Mouse (Mus musculus): ENCODE results near the gene Phf21a. TPM values are rescaled to one million over a fixed set of nuclear protein-coding genes. Genes with fewer than 3 reads are reported as not detected.

The Phf21a gene
- polyA plus RNA-seq, 1 experiment = 52.2 TPM

DNA sequence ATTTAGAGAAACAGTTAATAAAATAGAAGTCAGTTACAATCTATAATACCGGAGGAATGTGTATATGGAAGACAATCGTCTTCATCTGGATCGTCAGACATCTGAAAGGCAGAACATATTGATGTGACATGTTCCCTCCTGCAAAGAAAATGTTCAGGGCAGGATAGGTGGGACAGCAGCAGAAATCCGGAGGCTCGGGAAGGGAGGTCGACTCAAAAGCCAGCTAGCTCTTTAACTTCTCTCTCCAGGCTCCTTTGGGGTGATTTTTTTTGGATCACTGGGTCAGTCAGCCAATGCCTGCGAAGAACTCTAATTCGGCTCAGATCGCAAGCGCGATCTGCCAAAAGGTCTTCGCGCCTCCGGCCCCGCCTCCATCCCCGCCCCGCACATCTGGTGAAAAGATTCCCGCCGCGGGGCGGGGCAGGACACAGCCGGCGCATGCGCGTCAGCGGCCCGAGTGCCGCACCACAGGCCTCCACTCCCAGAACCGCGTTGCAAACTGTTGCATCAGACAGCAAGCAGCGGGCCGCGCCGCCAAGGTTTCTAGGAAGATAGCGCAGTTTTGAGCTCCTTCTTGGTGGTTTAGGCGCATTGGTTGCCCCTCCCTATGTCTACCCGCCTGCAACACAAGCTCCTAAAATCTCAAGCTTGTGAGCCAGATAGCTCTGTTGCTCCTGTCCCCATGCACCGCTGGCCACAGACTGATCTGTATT lies 37.7 kb upstream of the Phf21a start:
- H3K36me3 ChIP-seq (ENCODE audit: control insufficient read depth, insufficient read depth, low read length, poor library complexity, severe bottlenecking) = no peaks in the 10 kb centered on the region
- 0 out of 2 replicates have a peak, but pooled peaks cover 3% of the 10 kb centered on the region for H3K27me3 ChIP-seq (ENCODE audit: control insufficient read depth, insufficient read depth, low read length, poor library complexity, severe bottlenecking)
- no peaks in the 10 kb centered on the region for H3K9me3 ChIP-seq (replicated peaks; ENCODE audit: control insufficient read depth, insufficient read depth, low read length, poor library complexity, severe bottlenecking)
- 0 out of 2 replicates have a peak overlapping the region, but pooled peaks have one; percentile 29 for H3K27ac ChIP-seq (ENCODE audit: insufficient read depth, low read length)
- H3K4me1 ChIP-seq (ENCODE audit: control insufficient read depth, insufficient read depth, low read length) = no peaks in the 10 kb centered on the region
- peak overlapping the region; percentile 57 for H3K4me3 ChIP-seq (ENCODE audit: low read depth, low read length)
- peak overlapping the region; percentile 30 for H3K9ac ChIP-seq (ENCODE audit: low read depth, poor library complexity, severe bottlenecking)
- TF ChIP-seq CTCF (IDR thresholded peaks at IDR 0.05; ENCODE audit: low read depth, low read length) = no peak
- TF ChIP-seq EP300 (IDR thresholded peaks at IDR 0.05; ENCODE audit: insufficient read depth, low read depth, low read length) = no peak; the same call in 1 of the 2 replicates
- TF ChIP-seq POLR2A (IDR thresholded peaks at IDR 0.05; ENCODE audit: insufficient read depth, low read length) = peak; percentile 54

DNA sequence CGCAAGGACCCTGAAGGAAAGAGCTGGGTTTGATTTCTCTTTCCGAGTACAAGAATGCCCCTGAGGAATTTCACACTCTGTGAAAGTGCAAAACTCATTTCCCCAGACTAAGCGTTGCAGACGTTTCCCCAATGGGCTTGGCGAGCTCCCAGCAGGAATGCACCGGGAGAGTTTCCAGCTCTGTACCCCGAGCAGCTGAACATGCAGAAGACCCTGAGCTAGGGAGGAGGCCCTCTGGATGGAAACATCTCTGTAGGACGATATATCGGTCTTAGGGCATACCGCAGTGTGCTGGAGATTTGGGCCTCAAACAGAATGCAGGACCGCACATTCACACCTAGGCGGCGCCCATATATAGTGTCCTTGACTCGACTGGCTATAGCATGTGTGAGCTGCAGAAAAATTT lies 37.1 kb upstream of the Phf21a start:
- TF ChIP-seq EP300 (IDR thresholded peaks at IDR 0.05; ENCODE audit: insufficient read depth, low read depth, low read length) (no peak), CTCF (IDR thresholded peaks at IDR 0.05; ENCODE audit: low read depth, low read length) (peak; percentile 47)
- H3K4me1 ChIP-seq (ENCODE audit: control insufficient read depth, insufficient read depth, low read length) = no peaks in the 10 kb centered on the region
- no peaks in the 10 kb centered on the region for H3K36me3 ChIP-seq (ENCODE audit: control insufficient read depth, insufficient read depth, low read length, poor library complexity, severe bottlenecking)
- 0 out of 2 replicates have a peak, but pooled peaks cover 3% of the 10 kb centered on the region for H3K27me3 ChIP-seq (ENCODE audit: control insufficient read depth, insufficient read depth, low read length, poor library complexity, severe bottlenecking)
- H3K9ac ChIP-seq (ENCODE audit: low read depth, poor library complexity, severe bottlenecking) = peak overlapping the region; percentile 30
- 0 out of 2 replicates have a peak overlapping the region, but pooled peaks have one; percentile 29 for H3K27ac ChIP-seq (ENCODE audit: insufficient read depth, low read length)
- peak overlapping the region; percentile 57 for H3K4me3 ChIP-seq (ENCODE audit: low read depth, low read length)
- no peaks in the 10 kb centered on the region for H3K9me3 ChIP-seq (replicated peaks; ENCODE audit: control insufficient read depth, insufficient read depth, low read length, poor library complexity, severe bottlenecking)

DNA sequence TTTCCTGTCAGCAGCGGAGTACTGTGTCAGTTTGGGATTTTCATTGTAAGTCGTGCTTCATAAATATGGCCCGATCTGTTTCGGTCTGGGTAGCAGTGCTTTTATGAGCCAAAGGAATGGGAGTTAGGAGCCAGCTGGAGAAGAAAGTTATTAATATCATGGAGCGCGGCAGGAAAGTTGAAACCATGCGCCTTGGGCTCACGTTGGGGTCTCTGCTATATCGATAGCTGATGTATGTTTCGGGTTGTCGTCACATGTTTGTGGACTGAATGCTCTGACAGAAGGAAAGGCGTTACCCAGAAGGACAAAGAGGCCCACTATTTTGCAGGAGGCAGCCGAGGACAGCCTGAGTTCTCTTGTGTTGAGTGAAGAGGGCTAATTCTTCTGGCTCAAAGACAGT lies 36.2 kb upstream of the Phf21a start:
- TF ChIP-seq POLR2A (IDR thresholded peaks at IDR 0.05; ENCODE audit: insufficient read depth, low read length) (no peak), CTCF (IDR thresholded peaks at IDR 0.05; ENCODE audit: low read depth, low read length) (no peak), EP300 (IDR thresholded peaks at IDR 0.05; ENCODE audit: insufficient read depth, low read depth, low read length) (no peak)
- 0 out of 2 replicates have a peak, but pooled peaks cover 5% of the 10 kb centered on the region for H3K27me3 ChIP-seq (ENCODE audit: control insufficient read depth, insufficient read depth, low read length, poor library complexity, severe bottlenecking)

DNA sequence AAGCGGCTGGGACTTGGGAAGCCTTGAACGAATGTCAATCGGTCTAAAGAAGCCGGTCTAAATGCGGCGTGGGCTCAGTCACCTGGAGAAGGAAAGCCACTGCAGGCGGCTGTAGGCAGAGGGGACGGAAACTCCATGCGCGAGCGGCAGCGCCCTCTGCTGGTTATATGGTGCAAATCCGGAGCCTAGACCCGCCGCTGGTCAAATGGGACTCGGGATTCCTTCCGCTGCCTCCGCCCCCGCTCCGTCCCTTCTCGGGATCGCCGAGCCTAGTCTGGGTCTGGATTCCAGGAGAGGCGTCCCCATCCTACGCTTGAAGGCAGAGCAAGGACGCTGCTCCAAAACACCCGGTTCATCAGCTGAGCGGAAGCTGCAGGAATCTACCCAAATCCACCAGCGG lies 34.4 kb upstream of the Phf21a start:
- H3K36me3 ChIP-seq (ENCODE audit: control insufficient read depth, insufficient read depth, low read length, poor library complexity, severe bottlenecking) = no peaks in the 10 kb centered on the region
- no peaks in the 10 kb centered on the region for H3K4me1 ChIP-seq (ENCODE audit: control insufficient read depth, insufficient read depth, low read length)
- no peak overlapping the region for H3K27ac ChIP-seq (ENCODE audit: insufficient read depth, low read length)
- TF ChIP-seq POLR2A (IDR thresholded peaks at IDR 0.05; ENCODE audit: insufficient read depth, low read length) (no peak), CTCF (IDR thresholded peaks at IDR 0.05; ENCODE audit: low read depth, low read length) (peak; percentile 94)
- peak overlapping the region; percentile 19; the same call in 1 of the 2 replicates for H3K9ac ChIP-seq (ENCODE audit: low read depth, poor library complexity, severe bottlenecking)
- H3K9me3 ChIP-seq (replicated peaks; ENCODE audit: control insufficient read depth, insufficient read depth, low read length, poor library complexity, severe bottlenecking) = no peaks in the 10 kb centered on the region
- peak overlapping the region; percentile 56 for H3K4me3 ChIP-seq (ENCODE audit: low read depth, low read length)
- H3K27me3 ChIP-seq (ENCODE audit: control insufficient read depth, insufficient read depth, low read length, poor library complexity, severe bottlenecking) = 0 out of 2 replicates have a peak, but pooled peaks cover 5% of the 10 kb centered on the region

More for the DNA sequence above, 36.2 kb upstream of the Phf21a start:
- H3K27ac ChIP-seq (ENCODE audit: insufficient read depth, low read length) = no peak overlapping the region
- H3K9ac ChIP-seq (ENCODE audit: low read depth, poor library complexity, severe bottlenecking) = no peak overlapping the region
- no peak overlapping the region for H3K4me3 ChIP-seq (ENCODE audit: low read depth, low read length)
- H3K4me1 ChIP-seq (ENCODE audit: control insufficient read depth, insufficient read depth, low read length) = no peaks in the 10 kb centered on the region
- no peaks in the 10 kb centered on the region for H3K36me3 ChIP-seq (ENCODE audit: control insufficient read depth, insufficient read depth, low read length, poor library complexity, severe bottlenecking)
- H3K9me3 ChIP-seq (replicated peaks; ENCODE audit: control insufficient read depth, insufficient read depth, low read length, poor library complexity, severe bottlenecking) = no peaks in the 10 kb centered on the region

DNA sequence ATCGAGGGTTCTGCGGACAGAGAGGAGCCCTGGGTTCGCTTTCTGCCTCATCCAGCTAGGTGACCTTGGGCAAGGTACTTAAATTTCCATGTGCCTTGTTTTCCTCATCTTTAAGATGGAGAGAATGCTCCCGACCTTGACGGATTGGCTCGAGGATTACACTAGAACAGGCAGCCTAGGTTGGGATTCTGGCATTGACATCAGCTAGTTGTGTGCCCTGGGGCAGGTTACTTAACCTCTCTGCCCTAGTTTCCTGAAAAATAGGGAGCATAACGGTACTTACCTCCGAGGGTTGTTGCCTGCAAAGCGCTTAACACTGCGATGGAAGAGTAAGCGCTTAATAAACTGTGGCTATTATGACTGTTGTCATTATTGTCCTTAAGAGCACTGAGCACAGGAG lies 34.0 kb upstream of the Phf21a start:
- Histone ChIP-seq H3K27me3 (ENCODE audit: control insufficient read depth, insufficient read depth, low read length, poor library complexity, severe bottlenecking) (0 out of 2 replicates have a peak, but pooled peaks cover 5% of the 10 kb centered on the region), H3K9ac (ENCODE audit: low read depth, poor library complexity, severe bottlenecking) (peak overlapping the region; percentile 9; the same call in 1 of the 2 replicates), H3K27ac (ENCODE audit: insufficient read depth, low read length) (no peak overlapping the region)

More for the DNA sequence above, 34.0 kb upstream of the Phf21a start:
- Histone ChIP-seq H3K4me1 (ENCODE audit: control insufficient read depth, insufficient read depth, low read length) (no peaks in the 10 kb centered on the region), H3K9me3 (replicated peaks; ENCODE audit: control insufficient read depth, insufficient read depth, low read length, poor library complexity, severe bottlenecking) (no peaks in the 10 kb centered on the region), H3K36me3 (ENCODE audit: control insufficient read depth, insufficient read depth, low read length, poor library complexity, severe bottlenecking) (no peaks in the 10 kb centered on the region), H3K4me3 (ENCODE audit: low read depth, low read length) (peak overlapping the region; percentile 56)
- TF ChIP-seq POLR2A (IDR thresholded peaks at IDR 0.05; ENCODE audit: insufficient read depth, low read length) (no peak), EP300 (IDR thresholded peaks at IDR 0.05; ENCODE audit: insufficient read depth, low read depth, low read length) (no peak), CTCF (IDR thresholded peaks at IDR 0.05; ENCODE audit: low read depth, low read length) (no peak)
